Mouse (Mus musculus) cerebellum, postnatal 25 days (tissue): ENCODE results near the gene Slc25a39.
A peak's percentile ranks its signal among the peaks of the same experiment; 100 is the strongest.
"Not testable (repeated sequence)": the region's sequence is repeated elsewhere in the genome, so short reads cannot be mapped to it uniquely, and the experiment has no call there.

Experiments used
- DNase-seq, 2 experiments: peaks; one replicate each; pipeline ENCODE4 v3.0.0; 2021; ENCODE audit warnings: mixed read lengths in 2 of 2

Gene Slc25a39

GRCm38 (mm10) chr11:102411061-102411460 is 3.3 kb upstream of the Slc25a39 start:
- no peak for DNase-seq

- DNase-seq: not testable (repeated sequence)
Measured at GRCm38 (mm10) chr11:102410345-102410744, 2.6 kb upstream of the Slc25a39 start.

- no peak for DNase-seq
Measured at GRCm38 (mm10) chr11:102409795-102410330, 2.1 kb upstream of the Slc25a39 start.

- DNase-seq: no peak
Measured at GRCm38 (mm10) chr11:102408888-102409794, 1.4 kb upstream of the Slc25a39 start.

GRCm38 (mm10) chr11:102408344-102408876 is 664 bp upstream of the Slc25a39 start:
- peak; percentile 96 to 97 for DNase-seq

- peak; percentile 95 to 99 for DNase-seq
Measured at GRCm38 (mm10) chr11:102406900-102407833, 579 bp downstream of the Slc25a39 start.

- peak; percentile 32 to 47 for DNase-seq
Measured at GRCm38 (mm10) chr11:102406401-102406800, 1.3 kb downstream of the Slc25a39 start.

- DNase-seq: peak; percentile 22 to 27
Measured at GRCm38 (mm10) chr11:102405544-102406285, 2.0 kb downstream of the Slc25a39 start.

GRCm38 (mm10) chr11:102404161-102405010 is 3.4 kb downstream of the Slc25a39 start:
- peak; percentile 32 to 33 for DNase-seq

- peak; percentile 29 to 32 for DNase-seq
Measured at GRCm38 (mm10) chr11:102403657-102404056, 4.1 kb downstream of the Slc25a39 start.

- DNase-seq: peak; percentile 37 to 47
Measured at GRCm38 (mm10) chr11:102401898-102402500, 5.7 kb downstream of the Slc25a39 start.

GRCm38 (mm10) chr11:102400513-102401084 is 7.1 kb downstream of the Slc25a39 start:
- DNase-seq: peak; percentile 32 to 50

- peak; percentile 43 to 58 for DNase-seq
Measured at GRCm38 (mm10) chr11:102399610-102400072, 8.1 kb downstream of the Slc25a39 start.

GRCm38 (mm10) chr11:102399107-102399506 is 8.6 kb downstream of the Slc25a39 start:
- peak; percentile 31 to 55 for DNase-seq

GRCm38 (mm10) chr11:102398007-102398825 is 9.5 kb downstream of the Slc25a39 start:
- DNase-seq: peak; percentile 65 to 74

- DNase-seq: peak; percentile 52 to 57
Measured at GRCm38 (mm10) chr11:102396671-102397141, 11.0 kb downstream of the Slc25a39 start.

- DNase-seq: peak; percentile 44 to 54
Measured at GRCm38 (mm10) chr11:102396263-102396662, 11.5 kb downstream of the Slc25a39 start.

- DNase-seq: peak; percentile 54 to 56
Measured at GRCm38 (mm10) chr11:102395250-102395649, 12.5 kb downstream of the Slc25a39 start.
